Comparison of ENCODE assay signal across 8 mouse cellular contexts in the genomic region with DNA sequence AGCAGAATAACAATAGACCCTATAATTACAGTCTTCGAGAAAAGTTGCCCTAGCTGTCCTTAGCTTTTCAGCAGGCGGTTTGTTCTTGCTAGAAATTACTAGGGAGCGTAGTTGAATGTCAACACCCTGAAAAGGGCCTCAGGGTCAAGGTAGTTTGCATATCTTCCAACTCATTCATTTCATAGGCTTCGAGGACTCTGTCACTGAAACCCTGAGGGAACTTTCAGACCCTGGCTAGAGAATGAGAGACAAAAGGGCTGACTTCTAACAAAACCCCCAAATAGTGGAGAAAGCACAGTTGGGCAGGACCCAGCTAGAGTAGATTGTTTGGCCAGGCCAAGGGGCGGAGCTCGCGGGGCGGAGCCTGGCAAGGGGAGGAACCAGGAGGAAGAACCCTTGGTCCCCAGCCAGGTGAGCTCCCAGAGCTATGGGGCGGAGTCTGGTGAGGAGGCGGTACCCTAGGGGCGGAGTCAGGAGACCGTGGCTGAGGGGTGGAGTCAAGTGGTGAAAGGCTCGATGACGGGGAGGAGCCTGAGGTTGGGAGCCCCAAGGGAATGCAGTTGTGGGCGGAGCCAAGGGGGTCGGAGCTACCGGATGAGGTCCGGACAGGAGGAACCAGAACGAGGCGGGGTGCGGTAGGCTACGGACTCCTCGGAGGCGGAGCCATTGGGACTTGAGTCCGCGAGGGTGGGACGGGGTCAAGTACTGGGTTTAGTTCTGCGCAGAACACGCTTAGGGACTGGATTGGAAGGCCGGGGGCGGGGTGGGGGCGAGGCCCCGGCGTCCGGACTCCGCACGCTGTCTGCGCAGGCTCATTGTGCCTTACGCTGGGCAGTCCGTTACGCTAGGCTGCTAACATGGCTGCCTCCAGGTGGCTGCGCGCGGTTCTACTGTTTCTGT. TPM values are rescaled to one million over a fixed set of nuclear protein-coding genes. Genes with fewer than 3 reads are reported as not detected.
DNase-seq lines count a peak whose midpoint lies in the region; ATAC-seq and TF ChIP-seq lines count a peak whose summit lies in the region.

No protein-coding gene starts in this region.

- H3K9me3 ChIP-seq in kidney, embryonic 14.5 days (ENCODE audit: control insufficient read depth, low read length): no peaks in the 10 kb centered on the region
- H3K9me3 ChIP-seq in limb, embryonic 15.5 days: no peaks in the 10 kb centered on the region

- peak overlapping the region; percentile 48 for H3K27ac ChIP-seq in bone marrow macrophage, adult 2 months (ENCODE audit: insufficient read depth, low read depth, low read length)
- peak overlapping the region; percentile 66 for H3K27ac ChIP-seq in embryonic fibroblast, embryonic 13.5 days (ENCODE audit: insufficient read depth, low read length)
- peak overlapping the region; percentile 86 for H3K27ac ChIP-seq in kidney, embryonic 14.5 days (ENCODE audit: low read depth, low read length)
- peak overlapping the region; percentile 92 for H3K27ac ChIP-seq in limb, embryonic 15.5 days

- peak; percentile 99 for ATAC-seq in kidney, embryonic 14.5 days (ENCODE audit: low FRiP score, low TSS enrichment)
- ATAC-seq in limb, embryonic 15.5 days (ENCODE audit: insufficient number of reproducible peaks, low FRiP score, low TSS enrichment, low read depth): peak; percentile 97

- peaks cover 14% of the 10 kb centered on the region for H3K4me1 ChIP-seq in bone marrow macrophage, adult 2 months (ENCODE audit: control insufficient read depth, insufficient read depth, low read length)
- H3K4me1 ChIP-seq in embryonic fibroblast, embryonic 13.5 days (ENCODE audit: control insufficient read depth, insufficient read depth, low read length): no peaks in the 10 kb centered on the region
- H3K4me1 ChIP-seq in kidney, embryonic 14.5 days (ENCODE audit: control insufficient read depth, insufficient read depth, low read length): peaks cover 9% of the 10 kb centered on the region; the same call in 1 of the 2 replicates
- H3K4me1 ChIP-seq in limb, embryonic 15.5 days: peaks cover 19% of the 10 kb centered on the region

- 4% methylated on average over 44 of the region's 44 CpGs for WGBS in kidney, embryonic 14.5 days
- 3% methylated on average over 44 of the region's 44 CpGs for WGBS in limb, embryonic 15.5 days

- peak overlapping the region; percentile 79 for H3K4me2 ChIP-seq in kidney, embryonic 14.5 days (replicated peaks; ENCODE audit: low read depth, low read length)
- H3K4me2 ChIP-seq in limb, embryonic 15.5 days: peak overlapping the region; percentile 70

- peak overlapping the region; percentile 69 for H3K4me3 ChIP-seq in bone marrow macrophage, adult 2 months (ENCODE audit: insufficient read depth, low read length)
- H3K4me3 ChIP-seq in embryonic fibroblast, embryonic 13.5 days (ENCODE audit: insufficient read depth, low read length): peak overlapping the region; percentile 97
- H3K4me3 ChIP-seq in kidney, embryonic 14.5 days (ENCODE audit: low read length): peak overlapping the region; percentile 82
- H3K4me3 ChIP-seq in limb, embryonic 15.5 days: peak overlapping the region; percentile 80

- peak overlapping the region; percentile 85 for H3K9ac ChIP-seq in kidney, embryonic 14.5 days (ENCODE audit: low read depth, low read length)
- H3K9ac ChIP-seq in limb, embryonic 15.5 days: peak overlapping the region; percentile 63

- peaks cover 14% of the 10 kb centered on the region; the same call in 1 of the 2 replicates for H3K36me3 ChIP-seq in kidney, embryonic 14.5 days (ENCODE audit: control insufficient read depth, insufficient read depth, low read length)
- peaks cover 11% of the 10 kb centered on the region for H3K36me3 ChIP-seq in limb, embryonic 15.5 days

- no peak for TF ChIP-seq POLR2A in bone marrow macrophage, adult 2 months (IDR thresholded peaks at IDR 0.05; ENCODE audit: borderline replicate concordance, low read depth, low read length)
- TF ChIP-seq POLR2A in embryonic fibroblast, embryonic 13.5 days (IDR thresholded peaks at IDR 0.05; ENCODE audit: low read depth, low read length): peak; percentile 96

- H3K27me3 ChIP-seq in kidney, embryonic 14.5 days (ENCODE audit: control insufficient read depth, insufficient read depth, low read length): no peaks in the 10 kb centered on the region
- no peaks in the 10 kb centered on the region for H3K27me3 ChIP-seq in limb, embryonic 15.5 days

- DNase-seq in A20 (ENCODE audit: low read depth, low spot score): peak; percentile 100
- DNase-seq in heart, adult 9 months (ENCODE audit: low spot score in 2 of 2): peak; percentile 100
- peak; percentile 91 to 95 for DNase-seq in monocyte, adult 2 months (ENCODE audit: low read depth in 1 of 2, low spot score in 2 of 2)
- peak; percentile 100 for DNase-seq in spleen, postnatal 36 days (ENCODE audit: low spot score in 2 of 2)

- no peak for TF ChIP-seq CTCF in bone marrow macrophage, adult 2 months (IDR thresholded peaks at IDR 0.05; ENCODE audit: low read depth, low read length)
- TF ChIP-seq CTCF in embryonic fibroblast, embryonic 13.5 days (IDR thresholded peaks at IDR 0.05; ENCODE audit: borderline replicate concordance, insufficient read depth, low read length): no peak

RNA-seq across cellular contexts. Expression of gene Mesd, which starts 7.4 kb away (rescaled TPM):
- polyA plus RNA-seq in bone marrow macrophage, adult 2 months (2012; ENCODE audit: insufficient read depth, insufficient read length, missing spikeins): 39.7 and 40.5 TPM in 2 replicates
- 93.1 and 93.7 TPM in 2 replicates for polyA plus RNA-seq in embryonic fibroblast, embryonic 13.5 days (2011; ENCODE audit: insufficient read length, low read depth, missing spikeins)
- polyA plus RNA-seq in kidney, embryonic 14.5 days (2014; fragmentation: Nextera tagmentation; extraction: Ambion mirVana): 81.6 and 101 TPM in 2 replicates
- 84.9 and 90.8 TPM in 2 replicates for polyA plus RNA-seq in limb, embryonic 15.5 days (2015; fragmentation: Nextera tagmentation; extraction: Ambion mirVana)

RNA-seq across cellular contexts. Expression of gene Tlnrd1, which starts 7.6 kb away (rescaled TPM):
- 11.8 and 12.0 TPM in 2 replicates for polyA plus RNA-seq in bone marrow macrophage, adult 2 months (2012; ENCODE audit: insufficient read depth, insufficient read length, missing spikeins)
- polyA plus RNA-seq in embryonic fibroblast, embryonic 13.5 days (2011; ENCODE audit: insufficient read length, low read depth, missing spikeins): 12.4 and 14.1 TPM in 2 replicates
- 15.3 and 16.2 TPM in 2 replicates for polyA plus RNA-seq in kidney, embryonic 14.5 days (2014; fragmentation: Nextera tagmentation; extraction: Ambion mirVana)
- 8.9 and 9.7 TPM in 2 replicates for polyA plus RNA-seq in limb, embryonic 15.5 days (2015; fragmentation: Nextera tagmentation; extraction: Ambion mirVana)

Comparison
In these comparisons a context has a peak if more than half of its experiments do, and no peak if none do; other contexts are left out.
1. Peak in every context shown above with its lines: DNase-seq, ATAC-seq, H3K4me3 ChIP-seq and H3K27ac ChIP-seq.